Mouse (Mus musculus): ENCODE measurements at regions not wholly inside any gene's neighbourhood (a gene's known extent, or its start where the extent isn't known, plus 50 kb on each side); places are given as distances from the start of the nearest gene placed in this dataset.

DNA sequence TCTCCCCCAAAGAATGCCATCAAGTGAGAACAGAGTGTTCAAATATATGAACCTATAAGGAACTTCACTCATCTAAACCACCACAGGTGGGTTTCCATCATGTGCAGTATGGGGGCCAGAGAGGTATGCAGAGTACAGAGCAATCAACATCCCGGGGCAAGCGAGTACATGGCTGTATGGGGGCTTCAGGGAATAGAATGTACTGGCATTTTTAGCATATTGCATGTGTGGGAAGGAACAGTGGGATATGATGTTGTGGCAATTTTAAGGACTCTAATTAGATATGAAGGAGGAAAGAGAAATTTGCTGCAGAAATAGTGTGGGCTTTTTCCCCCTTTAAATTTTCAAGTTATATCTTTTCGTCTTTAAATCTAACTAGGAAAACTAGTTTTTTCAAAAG is 344.0 kb downstream of the Trib2 start:
- TF ChIP-seq CTCF (IDR thresholded peaks at IDR 0.05; ENCODE audit: borderline replicate concordance, control insufficient read depth, extremely low read depth, insufficient read depth, low read length, poor library complexity) (no peak), POLR2A (IDR thresholded peaks at IDR 0.05; ENCODE audit: control insufficient read depth, extremely low read depth, insufficient read depth, low read length, poor library complexity) (no peak)
